Mouse (Mus musculus) heart, postnatal 0 days (tissue): ENCODE measurements around the gene Prc1. TPM values are rescaled to one million over a fixed set of nuclear protein-coding genes. Genes with fewer than 3 reads are reported as not detected.

Source experiments
- ATAC-seq: fragments of 200-750 bp; cut with Nextera tagmentation; 2 replicates; pipeline ENCODE4 v1.8.0; 2017; ENCODE audit warnings: low read depth, moderate number of reproducible peaks, moderate library complexity; ENCODE audit not compliant: insufficient read depth
- DNase-seq: peaks from one replicate; pipeline ENCODE4 v3.0.0-alpha.2; 2016; ENCODE audit warnings: low spot score
- H3K27ac ChIP-seq: fragments of 300-500 bp; sonication (generic); 2 replicates; pipeline ENCODE4 v1.5.1; 2014; ENCODE audit warnings: low read depth, mild to moderate bottlenecking
- H3K27me3 ChIP-seq: fragments of 300-500 bp; sonication (generic); 2 replicates; pipeline ENCODE4 v1.6.1; 2014; ENCODE audit warnings: low read length, mixed read lengths; ENCODE audit not compliant: control insufficient read depth, insufficient read depth
- H3K36me3 ChIP-seq: fragments of 300-500 bp; sonication (generic); replicated peaks from 2 replicates; pipeline ENCODE4 v1.6.1; 2014; ENCODE audit warnings: low read length, mixed read lengths; ENCODE audit not compliant: control insufficient read depth, insufficient read depth
- H3K4me1 ChIP-seq: fragments of 300-500 bp; sonication (generic); 2 replicates; pipeline ENCODE4 v1.6.1; 2014; ENCODE audit warnings: antibody characterized with exemption; ENCODE audit not compliant: control insufficient read depth, insufficient read depth
- H3K4me2 ChIP-seq: fragments of 300-500 bp; sonication (generic); 2 replicates; pipeline ENCODE4 v1.6.1; 2014; ENCODE audit warnings: low read depth, mild to moderate bottlenecking, low read length, moderate library complexity
- H3K4me3 ChIP-seq: fragments of 300-500 bp; sonication (generic); 2 replicates; pipeline ENCODE4 v1.5.1; 2014; ENCODE audit warnings: low read depth, low read length
- H3K9ac ChIP-seq: fragments of 300-500 bp; sonication (generic); replicated peaks from 2 replicates; pipeline ENCODE4 v1.6.1; 2014; ENCODE audit warnings: low read depth, low read length, mixed read lengths
- H3K9me3 ChIP-seq: fragments of 300-500 bp; sonication (generic); replicated peaks from 2 replicates; pipeline ENCODE4 v1.6.1; 2016; ENCODE audit warnings: low read length; ENCODE audit not compliant: control insufficient read depth
- CTCF ChIP-seq: IDR thresholded peaks from 2 replicates; pipeline ENCODE4 v1.5.1; 2016; ENCODE audit warnings: antibody characterized with exemption, control low read depth, low read depth
- EP300 ChIP-seq: IDR thresholded peaks from 2 replicates; pipeline ENCODE4 v1.6.1; 2016; ENCODE audit warnings: antibody characterized with exemption, low read depth
- WGBS: fragments of 180-500 bp; shearing (Covaris S2); extraction: QIAGEN DNeasy Blood & Tissue Kit; methylation state at CpG from one replicate; pipeline ENCODE4 v1.1.7; 2014; 5-methylcytosine and 5-hydroxymethylcytosine counted together
- polyA plus RNA-seq: library from polyadenylated mRNA; unstranded; fragments of >200 nt; fragmentation: Nextera tagmentation; extraction: Ambion mirVana; gene quantifications from 2 replicates; pipeline ENCODE4 v1.2.1, GENCODE M21; 2015
- total RNA-seq: library from RNA; depleted of rRNA; stranded (reverse); fragments of >200 nt; gene quantifications from 2 replicates; pipeline ENCODE4 v1.2.3, GENCODE M21; 2014; ENCODE audit warnings: low replicate concordance; rRNA removed

Prc1 gene
- total RNA-seq, result 59.9 and 98.0 TPM in 2 replicates
- polyA plus RNA-seq, result 46.1 and 49.4 TPM in 2 replicates

DNA sequence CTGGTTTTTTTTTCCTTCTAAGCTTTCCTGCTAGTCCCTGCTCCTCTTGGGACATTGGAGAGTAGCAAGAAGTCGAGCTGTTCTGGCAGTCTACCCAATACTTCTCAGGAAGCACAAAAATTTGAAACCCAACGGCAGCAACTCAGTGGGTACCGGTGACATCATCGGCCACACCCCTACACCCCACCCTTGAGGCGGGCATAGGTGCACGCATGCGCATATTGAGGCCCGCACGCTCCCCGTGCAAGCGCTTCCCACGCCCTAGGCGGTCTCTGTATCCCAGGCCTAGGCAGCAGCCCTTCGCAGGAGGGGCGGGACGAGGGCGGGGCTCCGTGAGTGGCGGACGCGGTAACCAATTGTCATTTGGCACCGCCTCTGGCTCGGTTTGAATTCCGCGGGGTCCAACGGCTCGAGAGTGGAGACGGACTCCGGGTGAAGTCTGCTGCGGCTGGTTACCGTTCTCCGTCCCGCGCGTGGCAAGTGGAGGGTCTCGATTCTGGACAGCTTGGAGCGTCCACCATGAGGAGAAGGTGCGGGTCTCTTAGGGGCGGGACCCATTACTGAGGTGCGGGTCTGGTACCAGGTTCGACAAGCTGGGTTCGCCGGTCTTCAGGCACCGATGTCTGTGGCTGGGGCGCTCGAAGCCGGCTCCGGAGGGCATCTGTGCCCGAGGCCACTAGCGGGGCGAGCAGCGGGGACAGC, at the start of gene Prc1:
Gene Prc1, plus strand, starts transcription at position 389 of the 702 bp plus-strand sequence.
- Histone ChIP-seq H3K4me2 (peak within 1 kb of the TSS; percentile 90), H3K36me3 (peaks cover 15% of the 10 kb centered on the region), H3K27me3 (no peaks in the 10 kb centered on the region), H3K9me3 (no peaks in the 10 kb centered on the region), H3K9ac (peak within 1 kb of the TSS; percentile 79), H3K4me1 (no peaks in the 10 kb centered on the region; the same call in 1 of the 2 replicates), H3K4me3 (peak within 1 kb of the TSS; percentile 84), H3K27ac (peak within 1 kb of the TSS; percentile 82)
- peak; percentile 96 for DNase-seq
- no peak for TF ChIP-seq CTCF
- TF ChIP-seq EP300, result no peak
- 0% methylated on average over 52 of the region's 52 CpGs for WGBS
- ATAC-seq, result peak; percentile 99

- no peaks in the 10 kb centered on the region for H3K27me3 ChIP-seq
- H3K36me3 ChIP-seq, result no peaks in the 10 kb centered on the region
- H3K4me2 ChIP-seq, result no peak overlapping the region
- H3K27ac ChIP-seq, result no peak overlapping the region
- ATAC-seq, result no peak
- no peak for DNase-seq
- no peak overlapping the region for H3K4me3 ChIP-seq
- no peak for TF ChIP-seq EP300
- no peak for TF ChIP-seq CTCF
- no peaks in the 10 kb centered on the region for H3K9me3 ChIP-seq
- WGBS, result 87% methylated on average over 4 of the region's 4 CpGs
- H3K4me1 ChIP-seq, result 0 out of 2 replicates have a peak, but pooled peaks cover 3% of the 10 kb centered on the region
- no peak overlapping the region for H3K9ac ChIP-seq
Measured at GRCm38 (mm10) chr7:80244851-80245250, 49.4 kb upstream of the Prc1 start.

- peak; percentile 98 for DNase-seq
- 0 out of 2 replicates have a peak, but pooled peaks cover 3% of the 10 kb centered on the region for H3K4me1 ChIP-seq
- ATAC-seq, result peak; percentile 99
- no peaks in the 10 kb centered on the region for H3K27me3 ChIP-seq
- H3K36me3 ChIP-seq, result no peaks in the 10 kb centered on the region
- peak within 1 kb of the TSS; percentile 68 for H3K4me2 ChIP-seq
- H3K9me3 ChIP-seq, result no peaks in the 10 kb centered on the region
- H3K4me3 ChIP-seq, result peak within 1 kb of the TSS; percentile 70
- under 1% methylated on average over 48 of the region's 48 CpGs for WGBS
- H3K27ac ChIP-seq, result peak within 1 kb of the TSS; percentile 74
- H3K9ac ChIP-seq, result peak within 1 kb of the TSS; percentile 65
- TF ChIP-seq EP300, result peak; percentile 49; the same call in 1 of the 2 replicates
- TF ChIP-seq CTCF, result peak; percentile 52
Measured at GRCm38 (mm10) chr7:80246148-80246721, 48.0 kb upstream of the Prc1 start, which contains the start of gene Ttll13. Gene Ttll13 (plus strand): TSS chr7:80246376.

DNA sequence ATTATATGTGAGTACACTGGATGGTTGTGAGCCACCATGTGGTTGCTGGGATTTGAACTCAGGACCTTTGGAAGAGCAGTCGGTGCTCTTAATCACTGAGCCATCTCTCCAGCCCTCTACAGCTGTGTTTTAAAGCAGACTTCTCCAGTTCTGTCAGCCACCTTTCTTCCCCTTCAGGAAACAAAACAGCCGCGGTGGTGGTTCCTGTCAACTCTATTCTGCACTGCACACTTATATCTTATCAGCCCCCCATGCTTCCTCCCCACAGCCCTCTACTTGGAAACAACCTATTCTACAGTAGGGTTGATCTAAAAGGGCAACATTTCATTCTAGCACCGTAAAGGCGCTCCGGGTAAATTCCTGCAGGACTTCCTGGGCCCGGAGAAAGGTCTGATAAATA, 47.4 kb upstream of the Prc1 start:
- ATAC-seq, result no peak
- peak overlapping the region; percentile 65; the same call in 1 of the 2 replicates for H3K9ac ChIP-seq
- H3K27ac ChIP-seq, result peak overlapping the region; percentile 74

DNA sequence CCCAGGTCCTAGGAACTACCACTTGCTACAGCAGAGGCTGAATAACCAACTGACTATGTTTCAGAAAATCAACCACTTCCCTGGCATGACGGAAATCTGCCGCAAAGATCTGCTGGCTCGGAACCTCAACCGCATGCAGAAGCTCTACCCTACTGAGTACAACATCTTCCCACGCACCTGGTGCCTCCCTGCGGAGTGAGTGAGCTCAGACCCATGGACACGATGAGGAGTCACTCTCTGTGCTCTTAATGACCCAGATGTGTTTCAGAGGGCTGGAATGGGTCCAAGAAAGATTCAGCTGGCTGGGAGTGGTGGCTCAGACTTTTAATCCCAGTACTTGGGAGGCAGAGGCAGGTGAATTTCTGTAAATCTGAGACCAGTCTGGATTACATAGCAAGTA, 41.8 kb upstream of the Prc1 start:
- Histone ChIP-seq H3K27ac (no peak overlapping the region), H3K9me3 (no peaks in the 10 kb centered on the region), H3K27me3 (no peaks in the 10 kb centered on the region), H3K4me2 (no peak overlapping the region), H3K4me3 (no peak overlapping the region), H3K4me1 (no peaks in the 10 kb centered on the region), H3K36me3 (no peaks in the 10 kb centered on the region), H3K9ac (no peak overlapping the region)
- no peak for ATAC-seq
- WGBS, result 74% methylated on average over 7 of the region's 7 CpGs
- no peak for DNase-seq
- TF ChIP-seq EP300 (no peak), CTCF (no peak)

More for the DNA sequence above, 47.4 kb upstream of the Prc1 start:
- no peak for DNase-seq
- 18% methylated on average over 7 of the region's 7 CpGs for WGBS
- H3K27me3 ChIP-seq, result no peaks in the 10 kb centered on the region
- H3K9me3 ChIP-seq, result no peaks in the 10 kb centered on the region
- TF ChIP-seq EP300, result no peak
- 0 out of 2 replicates have a peak, but pooled peaks cover 3% of the 10 kb centered on the region for H3K4me1 ChIP-seq
- H3K36me3 ChIP-seq, result no peaks in the 10 kb centered on the region
- H3K4me2 ChIP-seq, result peak overlapping the region; percentile 68
- H3K4me3 ChIP-seq, result peak overlapping the region; percentile 70
